Mouse (Mus musculus) kidney, embryonic 16.5 days (tissue): ENCODE measurements around the gene Gorasp2. TPM values are rescaled to one million over a fixed set of nuclear protein-coding genes. Genes with fewer than 3 reads are reported as not detected.

Experiments used
- ATAC-seq: fragments of 200-750 bp; cut with Nextera tagmentation; 2 replicates; pipeline ENCODE4 v1.8.0; 2017; ENCODE audit warnings: moderate TSS enrichment; ENCODE audit not compliant: low FRiP score, low TSS enrichment
- H3K27ac ChIP-seq: fragments of 300-500 bp; sonication (generic); 2 replicates; pipeline ENCODE4 v1.5.1; 2014; ENCODE audit warnings: low read length
- H3K27me3 ChIP-seq: fragments of 300-500 bp; sonication (generic); 2 replicates; pipeline ENCODE4 v1.6.1; 2014; ENCODE audit warnings: low read length, control low read depth, mixed read lengths; ENCODE audit not compliant: insufficient read depth
- H3K36me3 ChIP-seq: fragments of 300-500 bp; sonication (generic); 2 replicates; pipeline ENCODE4 v1.6.1; 2014; ENCODE audit warnings: low read length, control low read depth, mixed read lengths; ENCODE audit not compliant: insufficient read depth
- H3K4me1 ChIP-seq: fragments of 300-500 bp; sonication (generic); 2 replicates; pipeline ENCODE4 v1.6.1; 2014; ENCODE audit warnings: low read length, control low read depth, mixed read lengths; ENCODE audit not compliant: insufficient read depth
- H3K4me2 ChIP-seq: fragments of 300-500 bp; sonication (generic); replicated peaks from 2 replicates; pipeline ENCODE4 v1.6.1; 2014; ENCODE audit warnings: low read depth, low read length
- H3K4me3 ChIP-seq: fragments of 300-500 bp; sonication (generic); 2 replicates; pipeline ENCODE4 v1.5.1; 2014; ENCODE audit warnings: mild to moderate bottlenecking, low read length
- H3K9ac ChIP-seq: fragments of 300-500 bp; sonication (generic); replicated peaks from 2 replicates; pipeline ENCODE4 v1.6.1; 2014; ENCODE audit warnings: low read length
- H3K9me3 ChIP-seq: fragments of 300-500 bp; sonication (generic); 2 replicates; pipeline ENCODE4 v1.6.1; 2016; ENCODE audit warnings: low read length, control low read depth
- WGBS: fragments of 180-500 bp; shearing (Covaris S2); extraction: QIAGEN DNeasy Blood & Tissue Kit; methylation state at CpG from one replicate; pipeline ENCODE4 v1.1.7; 2014; 5-methylcytosine and 5-hydroxymethylcytosine counted together
- polyA plus RNA-seq: library from polyadenylated mRNA; unstranded; fragments of >200 nt; fragmentation: Nextera tagmentation; extraction: Ambion mirVana; gene quantifications from 2 replicates; pipeline ENCODE4 v1.2.1, GENCODE M21; 2015

Gene Gorasp2
- polyA plus RNA-seq, 1 experiment from 2014 or later, result 176 TPM

DNA sequence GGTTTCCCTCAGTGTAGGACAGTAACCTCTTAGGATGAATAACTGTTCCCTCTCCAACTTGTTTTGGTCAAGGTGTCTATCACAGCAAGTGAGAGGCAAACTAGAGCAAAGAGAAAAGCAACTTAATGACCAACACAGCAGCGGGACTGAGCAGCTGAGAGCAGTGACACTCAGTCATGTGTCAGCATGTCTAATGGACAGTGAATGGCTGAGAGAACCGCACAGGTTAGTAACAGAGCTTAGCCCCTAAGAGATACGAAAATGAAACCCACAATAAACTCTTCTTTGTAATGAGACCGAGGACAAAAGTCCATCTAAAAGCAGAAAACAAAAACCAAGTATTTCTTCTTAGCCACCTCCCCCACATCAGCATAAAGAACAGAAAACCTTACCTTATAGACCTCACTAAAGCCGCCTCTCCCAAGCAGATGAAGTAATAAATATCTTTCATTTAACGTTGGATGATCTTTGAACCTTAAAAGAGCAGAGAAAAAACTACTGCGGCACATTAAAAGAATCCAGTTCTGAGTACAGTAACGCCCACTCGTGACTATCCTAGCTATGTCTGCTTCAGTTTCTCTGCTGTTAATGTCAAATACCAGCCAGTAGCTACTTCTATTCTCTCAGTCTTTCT lies 62.4 kb downstream of the Gorasp2 start:
- WGBS, result 66% methylated on average over 9 of the region's 9 CpGs
- Histone ChIP-seq H3K9me3 (no peaks in the 10 kb centered on the region), H3K36me3 (peaks cover 39% of the 10 kb centered on the region), H3K27me3 (no peaks in the 10 kb centered on the region), H3K4me3 (no peak overlapping the region), H3K4me1 (no peaks in the 10 kb centered on the region), H3K27ac (no peak overlapping the region), H3K4me2 (no peak overlapping the region), H3K9ac (no peak overlapping the region)
- no peak for ATAC-seq

GRCm38 (mm10) chr2:70727089-70727488 lies 65.7 kb downstream of the Gorasp2 start:
- ATAC-seq, result no peak
- H3K36me3 ChIP-seq, result peaks cover 20% of the 10 kb centered on the region; the same call in 1 of the 2 replicates
- no peak overlapping the region for H3K4me2 ChIP-seq
- 81% methylated on average over 2 of the region's 2 CpGs for WGBS
- H3K4me3 ChIP-seq, result no peak overlapping the region
- no peaks in the 10 kb centered on the region for H3K4me1 ChIP-seq
- H3K27me3 ChIP-seq, result no peaks in the 10 kb centered on the region
- H3K27ac ChIP-seq, result no peak overlapping the region
- no peaks in the 10 kb centered on the region for H3K9me3 ChIP-seq
- H3K9ac ChIP-seq, result no peak overlapping the region

DNA sequence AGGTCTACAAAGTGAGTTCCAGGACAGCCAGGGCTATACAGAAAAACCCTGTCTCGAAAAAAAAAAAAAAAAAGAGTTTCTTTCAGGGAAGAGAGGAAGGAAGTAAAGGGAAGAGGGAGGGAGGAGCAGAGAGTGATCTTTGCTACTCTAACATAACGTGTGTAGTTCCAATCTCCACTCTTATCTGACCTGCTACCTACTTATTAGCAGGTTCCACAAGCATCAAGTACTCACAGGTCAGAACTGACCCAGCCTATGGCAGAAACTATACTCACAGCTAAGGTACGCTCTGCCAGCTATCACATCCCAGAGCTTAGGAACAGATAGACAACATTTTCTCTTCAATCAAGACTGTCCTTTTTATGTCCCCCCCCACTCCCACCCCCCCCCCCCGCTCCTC lies 74.2 kb downstream of the Gorasp2 start:
- ATAC-seq, result no peak
- Histone ChIP-seq H3K27ac (no peak overlapping the region), H3K27me3 (no peaks in the 10 kb centered on the region), H3K36me3 (peaks cover 22% of the 10 kb centered on the region), H3K4me3 (no peak overlapping the region), H3K4me2 (no peak overlapping the region), H3K9ac (no peak overlapping the region), H3K9me3 (no peaks in the 10 kb centered on the region), H3K4me1 (no peaks in the 10 kb centered on the region)
- 80% methylated on average over 4 of the region's 4 CpGs for WGBS

DNA sequence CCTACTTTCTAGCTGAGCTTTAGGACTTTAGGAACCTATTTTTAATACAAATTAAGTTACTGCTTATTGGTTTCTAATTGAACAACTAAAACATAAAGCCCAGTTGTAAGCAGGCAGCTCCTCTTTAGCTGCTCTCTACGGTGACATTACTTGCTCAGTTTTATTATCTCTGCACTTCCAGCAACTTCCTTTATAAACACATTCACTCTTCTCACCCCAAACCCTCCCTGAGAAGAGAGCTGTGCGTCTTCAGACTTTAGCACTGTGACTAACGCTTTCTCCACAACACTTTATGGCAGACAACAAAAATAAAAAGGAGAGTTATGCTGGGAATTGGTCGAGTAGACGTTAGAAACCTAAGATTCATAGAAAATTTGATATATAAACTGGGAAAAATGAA lies 74.6 kb downstream of the Gorasp2 start:
- H3K4me2 ChIP-seq, result no peak overlapping the region
- no peaks in the 10 kb centered on the region for H3K9me3 ChIP-seq
- peaks cover 25% of the 10 kb centered on the region for H3K36me3 ChIP-seq
- WGBS, result 60% methylated on average over 5 of the region's 5 CpGs
- H3K9ac ChIP-seq, result no peak overlapping the region
- H3K4me3 ChIP-seq, result no peak overlapping the region
- H3K27me3 ChIP-seq, result no peaks in the 10 kb centered on the region
- H3K27ac ChIP-seq, result no peak overlapping the region
- no peaks in the 10 kb centered on the region for H3K4me1 ChIP-seq
- no peak for ATAC-seq

DNA sequence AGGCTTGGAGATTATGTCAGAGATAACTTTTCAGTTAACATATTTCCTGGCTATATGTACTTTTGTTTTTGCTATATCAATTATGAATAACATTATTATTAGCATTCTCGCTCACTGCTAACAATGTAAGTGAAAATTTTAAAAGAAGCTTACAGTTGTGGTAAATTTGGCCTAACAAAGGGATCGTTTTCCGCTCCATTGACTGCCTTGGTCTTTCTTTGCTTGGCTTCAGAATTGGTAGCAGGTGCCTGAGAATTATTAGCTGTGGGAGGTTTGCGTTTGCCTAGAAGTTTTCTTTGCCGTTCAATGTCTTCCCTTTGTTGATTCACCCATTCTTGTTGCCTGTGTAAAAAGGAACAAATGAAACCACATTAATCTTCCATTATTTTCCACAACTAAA lies 80.5 kb downstream of the Gorasp2 start:
- WGBS, result 62% methylated on average over 5 of the region's 5 CpGs
- Histone ChIP-seq H3K36me3 (peaks cover 49% of the 10 kb centered on the region), H3K27ac (no peak overlapping the region), H3K27me3 (no peaks in the 10 kb centered on the region), H3K4me3 (no peak overlapping the region), H3K9ac (no peak overlapping the region), H3K4me2 (no peak overlapping the region), H3K9me3 (no peaks in the 10 kb centered on the region), H3K4me1 (no peaks in the 10 kb centered on the region)
- ATAC-seq, result no peak

GRCm38 (mm10) chr2:70742588-70742987 lies 81.2 kb downstream of the Gorasp2 start:
- H3K4me1 ChIP-seq, result no peaks in the 10 kb centered on the region
- 82% methylated on average over 2 of the region's 2 CpGs for WGBS
- H3K36me3 ChIP-seq, result peaks cover 46% of the 10 kb centered on the region
- H3K9me3 ChIP-seq, result no peaks in the 10 kb centered on the region
- H3K4me2 ChIP-seq, result no peak overlapping the region
- no peak overlapping the region for H3K27ac ChIP-seq
- no peak overlapping the region for H3K9ac ChIP-seq
- no peaks in the 10 kb centered on the region for H3K27me3 ChIP-seq
- no peak for ATAC-seq
- H3K4me3 ChIP-seq, result no peak overlapping the region

- Histone ChIP-seq H3K4me2 (no peak overlapping the region), H3K4me1 (no peaks in the 10 kb centered on the region), H3K27me3 (no peaks in the 10 kb centered on the region), H3K9ac (no peak overlapping the region), H3K4me3 (no peak overlapping the region), H3K9me3 (no peaks in the 10 kb centered on the region), H3K36me3 (peaks cover 10% of the 10 kb centered on the region; the same call in 1 of the 2 replicates), H3K27ac (no peak overlapping the region)
- WGBS, result 94% methylated on average over 2 of the region's 2 CpGs
- ATAC-seq, result no peak
These were observed 90.3 kb downstream of the Gorasp2 start for GRCm38 (mm10) chr2:70751655-70752054.

DNA sequence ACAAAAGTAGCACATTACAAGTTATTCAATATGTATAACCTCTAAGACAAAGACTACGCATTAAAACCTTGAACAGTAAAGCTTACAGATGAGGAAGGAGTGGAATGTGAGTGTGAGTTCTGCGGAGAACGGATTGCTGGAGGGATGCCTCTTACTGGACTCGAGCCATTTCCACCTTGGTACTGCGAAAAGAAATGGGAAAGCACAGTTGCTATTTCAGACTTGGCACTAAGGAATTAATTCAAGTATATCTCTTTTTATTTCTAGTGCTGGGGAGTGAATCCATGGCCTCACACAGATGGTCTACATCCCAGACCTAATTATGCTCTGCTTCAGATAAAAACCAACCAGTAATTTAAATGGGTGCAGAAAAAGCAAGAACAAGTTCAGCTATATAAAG lies 90.8 kb downstream of the Gorasp2 start:
- Histone ChIP-seq H3K9me3 (no peaks in the 10 kb centered on the region), H3K9ac (no peak overlapping the region), H3K27me3 (no peaks in the 10 kb centered on the region), H3K4me3 (no peak overlapping the region), H3K4me2 (no peak overlapping the region), H3K4me1 (no peaks in the 10 kb centered on the region), H3K36me3 (peaks cover 8% of the 10 kb centered on the region; the same call in 1 of the 2 replicates), H3K27ac (no peak overlapping the region)
- ATAC-seq, result no peak
- WGBS, result 93% methylated on average over 5 of the region's 5 CpGs

Other genes with a start within 250 kb of the Gorasp2 start
- gene Sp5, start 186.7 kb upstream of the Gorasp2 start, polyA plus RNA-seq, result 1.9 and 2.1 TPM in 2 replicates
- gene Erich2, start 152.8 kb upstream of the Gorasp2 start, polyA plus RNA-seq, result 2.6 and 2.7 TPM in 2 replicates
- 0.11 and 0.28 TPM in 2 replicates for gene Gad1, start 108.5 kb upstream of the Gorasp2 start, polyA plus RNA-seq
- gene Gm26558, start 532 bp downstream of the Gorasp2 start, polyA plus RNA-seq, result 3.8 and 4.0 TPM in 2 replicates
- gene Tlk1, start 164.2 kb downstream of the Gorasp2 start, polyA plus RNA-seq, result 25.0 and 28.6 TPM in 2 replicates